Mouse (Mus musculus) large intestine, adult 2 months (tissue): ENCODE data around the gene Hjurp. TPM values are rescaled to one million over a fixed set of nuclear protein-coding genes. Genes with fewer than 3 reads are reported as not detected.

Source experiments
- DNase-seq: peaks from one replicate; pipeline ENCODE4 v3.0.0-alpha.2; 2012; ENCODE audit warnings: low read depth, low spot score
- WGBS: fragments of 180-500 bp; shearing (Covaris S2); methylation state at CpG from one replicate; pipeline ENCODE4 v1.1.7; 2018; 5-methylcytosine and 5-hydroxymethylcytosine counted together
- polyA plus RNA-seq: library from polyadenylated mRNA; depleted of rRNA; stranded (reverse); fragments of >200 nt; gene quantifications from 2 replicates; pipeline ENCODE4 v1.2.3, GENCODE M21; 2012

The Hjurp gene
- polyA plus RNA-seq, 1 experiment = 36.1 TPM

GRCm38 (mm10) chr1:88264869-88265240 lies 12.6 kb downstream of the Hjurp start:
- no peak for DNase-seq
- WGBS = 76% methylated on average over 4 of the region's 4 CpGs

GRCm38 (mm10) chr1:88264237-88264868 lies 13.1 kb downstream of the Hjurp start:
- WGBS = 82% methylated on average over 7 of the region's 7 CpGs
- DNase-seq = no peak

GRCm38 (mm10) chr1:88263778-88264177 lies 13.7 kb downstream of the Hjurp start:
- no peak for DNase-seq
- 91% methylated on average over 5 of the region's 5 CpGs for WGBS

GRCm38 (mm10) chr1:88262961-88263360 lies 14.5 kb downstream of the Hjurp start:
- WGBS = 71% methylated on average over 6 of the region's 6 CpGs
- no peak for DNase-seq

GRCm38 (mm10) chr1:88262255-88262654 lies 15.2 kb downstream of the Hjurp start:
- WGBS = 70% methylated on average over 4 of the region's 4 CpGs
- DNase-seq = no peak

GRCm38 (mm10) chr1:88261706-88262105 lies 15.7 kb downstream of the Hjurp start:
- WGBS = 87% methylated on average over 7 of the region's 7 CpGs
- no peak for DNase-seq

- WGBS = 79% methylated on average over 10 of the region's 10 CpGs
- DNase-seq = no peak
Observed at GRCm38 (mm10) chr1:88260604-88261377, 16.6 kb downstream of the Hjurp start.

GRCm38 (mm10) chr1:88260114-88260513 lies 17.3 kb downstream of the Hjurp start:
- 65% methylated on average over 6 of the region's 6 CpGs for WGBS
- DNase-seq = no peak

- 80% methylated on average over 4 of the region's 4 CpGs for WGBS
- no peak for DNase-seq
Observed at GRCm38 (mm10) chr1:88259643-88260024, 17.8 kb downstream of the Hjurp start.

GRCm38 (mm10) chr1:88258881-88259642 lies 18.4 kb downstream of the Hjurp start:
- WGBS = 79% methylated on average over 8 of the region's 8 CpGs
- DNase-seq = no peak

GRCm38 (mm10) chr1:88258361-88258760 lies 19.1 kb downstream of the Hjurp start:
- 74% methylated on average over 6 of the region's 6 CpGs for WGBS
- DNase-seq = no peak

GRCm38 (mm10) chr1:88257681-88258080 lies 19.8 kb downstream of the Hjurp start:
- WGBS = 83% methylated on average over 6 of the region's 6 CpGs
- no peak for DNase-seq

- no peak for DNase-seq
- WGBS = 76% methylated on average over 10 of the region's 10 CpGs
Observed at GRCm38 (mm10) chr1:88256886-88257663, 20.4 kb downstream of the Hjurp start.

GRCm38 (mm10) chr1:88255989-88256754 lies 21.3 kb downstream of the Hjurp start:
- WGBS = 79% methylated on average over 13 of the region's 13 CpGs
- no peak for DNase-seq

GRCm38 (mm10) chr1:88255466-88255857 lies 22.0 kb downstream of the Hjurp start:
- DNase-seq = no peak
- WGBS = 58% methylated on average over 2 of the region's 2 CpGs

- 85% methylated on average over 12 of the region's 12 CpGs for WGBS
- DNase-seq = no peak
Observed at GRCm38 (mm10) chr1:88254793-88255465, 22.5 kb downstream of the Hjurp start.

GRCm38 (mm10) chr1:88253540-88253939 lies 23.9 kb downstream of the Hjurp start:
- peak; percentile 47 for DNase-seq
- 66% methylated on average over 6 of the region's 6 CpGs for WGBS

GRCm38 (mm10) chr1:88253106-88253505 lies 24.3 kb downstream of the Hjurp start:
- 64% methylated on average over 8 of the region's 8 CpGs for WGBS
- DNase-seq = no peak

- 83% methylated on average over 5 of the region's 5 CpGs for WGBS
- no peak for DNase-seq
Observed at GRCm38 (mm10) chr1:88250023-88250422, 27.4 kb downstream of the Hjurp start.
